Mouse (Mus musculus): ENCODE measurements around the gene Rps18. TPM values are rescaled to one million over a fixed set of nuclear protein-coding genes. Genes with fewer than 3 reads are reported as not detected.
"Not testable (repeated sequence)": the region's sequence is repeated elsewhere in the genome, so short reads cannot be mapped to it uniquely, and the experiment has no call there.

The Rps18 gene
- polyA plus RNA-seq, 1 experiment from 2014 or later = 1,341 TPM

- no peak overlapping the region for H3K27ac ChIP-seq (ENCODE audit: low read depth, low read length)
- peak overlapping the region; percentile 4 for H3K4me2 ChIP-seq (ENCODE audit: low read depth)
- DNase-seq (ENCODE audit: low spot score) (no peak), ATAC-seq (ENCODE audit: insufficient read depth, low FRiP score, low TSS enrichment) (no peak)
- H3K9me3 ChIP-seq (ENCODE audit: control insufficient read depth, low read length) = no peaks in the 10 kb centered on the region
- peaks cover 43% of the 10 kb centered on the region for H3K4me1 ChIP-seq (ENCODE audit: control insufficient read depth, insufficient read depth, low read length)
- H3K27me3 ChIP-seq (ENCODE audit: control insufficient read depth, insufficient read depth, low read length) = no peaks in the 10 kb centered on the region
- peak overlapping the region; percentile 15 for H3K4me3 ChIP-seq (ENCODE audit: low read depth, low read length)
- peaks cover 8% of the 10 kb centered on the region; the same call in 1 of the 2 replicates for H3K36me3 ChIP-seq (ENCODE audit: control insufficient read depth, insufficient read depth, low read length)
- WGBS = 95% methylated on average over 3 of the region's 3 CpGs
- peak overlapping the region; percentile 11; the same call in 1 of the 2 replicates for H3K9ac ChIP-seq (ENCODE audit: low read length)
Measured at GRCm38 (mm10) chr17:33953310-33953709, 2.5 kb downstream of the Rps18 start.

GRCm38 (mm10) chr17:33952879-33953278 lies 2.9 kb downstream of the Rps18 start:
- H3K9me3 ChIP-seq (ENCODE audit: control insufficient read depth, low read length) = no peaks in the 10 kb centered on the region
- H3K4me3 ChIP-seq (ENCODE audit: low read depth, low read length) = peak overlapping the region; percentile 15
- H3K9ac ChIP-seq (ENCODE audit: low read length) = peak overlapping the region; percentile 11; the same call in 1 of the 2 replicates
- H3K36me3 ChIP-seq (ENCODE audit: control insufficient read depth, insufficient read depth, low read length) = peaks cover 8% of the 10 kb centered on the region; the same call in 1 of the 2 replicates
- peaks cover 43% of the 10 kb centered on the region for H3K4me1 ChIP-seq (ENCODE audit: control insufficient read depth, insufficient read depth, low read length)
- H3K27me3 ChIP-seq (ENCODE audit: control insufficient read depth, insufficient read depth, low read length) = no peaks in the 10 kb centered on the region
- 84% methylated on average over 4 of the region's 4 CpGs for WGBS
- no peak for ATAC-seq (ENCODE audit: insufficient read depth, low FRiP score, low TSS enrichment)
- DNase-seq (ENCODE audit: low spot score) = no peak
- H3K4me2 ChIP-seq (ENCODE audit: low read depth) = no peak overlapping the region
- no peak overlapping the region for H3K27ac ChIP-seq (ENCODE audit: low read depth, low read length)

GRCm38 (mm10) chr17:33952015-33952414 lies 3.8 kb downstream of the Rps18 start:
- H3K4me3 ChIP-seq (ENCODE audit: low read depth, low read length) = peak overlapping the region; percentile 39

GRCm38 (mm10) chr17:33951021-33951946 lies 4.5 kb downstream of the Rps18 start, which contains the start of gene B3galt4:
Gene B3galt4, minus strand, starts transcription at chr17:33951488.
- Histone ChIP-seq H3K4me3 (ENCODE audit: low read depth, low read length) (peak within 1 kb of the TSS; percentile 39), H3K4me2 (ENCODE audit: low read depth) (peak within 1 kb of the TSS; percentile 82), H3K4me1 (ENCODE audit: control insufficient read depth, insufficient read depth, low read length) (peaks cover 39% of the 10 kb centered on the region), H3K9ac (ENCODE audit: low read length) (peak within 1 kb of the TSS; percentile 69), H3K36me3 (ENCODE audit: control insufficient read depth, insufficient read depth, low read length) (peaks cover 10% of the 10 kb centered on the region; the same call in 1 of the 2 replicates), H3K27me3 (ENCODE audit: control insufficient read depth, insufficient read depth, low read length) (no peaks in the 10 kb centered on the region), H3K27ac (ENCODE audit: low read depth, low read length) (peak within 1 kb of the TSS; percentile 86), H3K9me3 (ENCODE audit: control insufficient read depth, low read length) (no peaks in the 10 kb centered on the region)
- DNase-seq (ENCODE audit: low spot score) (peak; percentile 86), ATAC-seq (ENCODE audit: insufficient read depth, low FRiP score, low TSS enrichment) (peak; percentile 51)
- WGBS = under 1% methylated on average over 45 of the region's 45 CpGs

More at GRCm38 (mm10) chr17:33952015-33952414, 3.8 kb downstream of the Rps18 start:
- not testable (repeated sequence) for H3K9ac ChIP-seq (ENCODE audit: low read length); H3K9me3 ChIP-seq (ENCODE audit: control insufficient read depth, low read length); H3K27me3 ChIP-seq (ENCODE audit: control insufficient read depth, insufficient read depth, low read length); DNase-seq (ENCODE audit: low spot score); ATAC-seq (ENCODE audit: insufficient read depth, low FRiP score, low TSS enrichment)
- H3K36me3 ChIP-seq (ENCODE audit: control insufficient read depth, insufficient read depth, low read length) = peaks cover 10% of the 10 kb centered on the region; the same call in 1 of the 2 replicates
- peak overlapping the region; percentile 86; the same call in 1 of the 2 replicates for H3K27ac ChIP-seq (ENCODE audit: low read depth, low read length)
- H3K4me1 ChIP-seq (ENCODE audit: control insufficient read depth, insufficient read depth, low read length) = peaks cover 43% of the 10 kb centered on the region
- H3K4me2 ChIP-seq (ENCODE audit: low read depth) = peak overlapping the region; percentile 82; the same call in 1 of the 2 replicates
- 81% methylated on average over 13 of the region's 13 CpGs for WGBS

GRCm38 (mm10) chr17:33950131-33950625 lies 5.6 kb downstream of the Rps18 start:
- WGBS = 72% methylated on average over 10 of the region's 10 CpGs
- H3K9ac ChIP-seq (ENCODE audit: low read length) = peak overlapping the region; percentile 69
- peak overlapping the region; percentile 39; the same call in 1 of the 2 replicates for H3K4me3 ChIP-seq (ENCODE audit: low read depth, low read length)
- H3K27me3 ChIP-seq (ENCODE audit: control insufficient read depth, insufficient read depth, low read length) = no peaks in the 10 kb centered on the region
- H3K9me3 ChIP-seq (ENCODE audit: control insufficient read depth, low read length) = no peaks in the 10 kb centered on the region
- 0 out of 2 replicates have a peak overlapping the region, but pooled peaks have one; percentile 17 for H3K27ac ChIP-seq (ENCODE audit: low read depth, low read length)
- H3K36me3 ChIP-seq (ENCODE audit: control insufficient read depth, insufficient read depth, low read length) = peaks cover 10% of the 10 kb centered on the region; the same call in 1 of the 2 replicates
- peaks cover 39% of the 10 kb centered on the region for H3K4me1 ChIP-seq (ENCODE audit: control insufficient read depth, insufficient read depth, low read length)
- ATAC-seq (ENCODE audit: insufficient read depth, low FRiP score, low TSS enrichment) = no peak
- peak overlapping the region; percentile 82 for H3K4me2 ChIP-seq (ENCODE audit: low read depth)
- DNase-seq (ENCODE audit: low spot score) = no peak

- no peaks in the 10 kb centered on the region for H3K9me3 ChIP-seq (ENCODE audit: control insufficient read depth, low read length)
- DNase-seq (ENCODE audit: low spot score) (no peak), ATAC-seq (ENCODE audit: insufficient read depth, low FRiP score, low TSS enrichment) (no peak)
- H3K4me3 ChIP-seq (ENCODE audit: low read depth, low read length) = no peak overlapping the region
- 92% methylated on average over 19 of the region's 19 CpGs for WGBS
- no peak overlapping the region for H3K27ac ChIP-seq (ENCODE audit: low read depth, low read length)
- H3K4me2 ChIP-seq (ENCODE audit: low read depth) = no peak overlapping the region
- H3K36me3 ChIP-seq (ENCODE audit: control insufficient read depth, insufficient read depth, low read length) = peaks cover 16% of the 10 kb centered on the region
- no peaks in the 10 kb centered on the region for H3K27me3 ChIP-seq (ENCODE audit: control insufficient read depth, insufficient read depth, low read length)
- H3K9ac ChIP-seq (ENCODE audit: low read length) = no peak overlapping the region
- H3K4me1 ChIP-seq (ENCODE audit: control insufficient read depth, insufficient read depth, low read length) = peaks cover 31% of the 10 kb centered on the region
Measured at GRCm38 (mm10) chr17:33948905-33949537, 6.8 kb downstream of the Rps18 start.

- 86% methylated on average over 22 of the region's 22 CpGs for WGBS
Measured at GRCm38 (mm10) chr17:33948090-33948904, 7.5 kb downstream of the Rps18 start.

More at GRCm38 (mm10) chr17:33948090-33948904, 7.5 kb downstream of the Rps18 start:
- peaks cover 17% of the 10 kb centered on the region for H3K36me3 ChIP-seq (ENCODE audit: control insufficient read depth, insufficient read depth, low read length)
- H3K4me3 ChIP-seq (ENCODE audit: low read depth, low read length) = no peak overlapping the region
- no peak overlapping the region for H3K27ac ChIP-seq (ENCODE audit: low read depth, low read length)
- no peak for DNase-seq (ENCODE audit: low spot score)
- H3K4me2 ChIP-seq (ENCODE audit: low read depth) = no peak overlapping the region
- H3K4me1 ChIP-seq (ENCODE audit: control insufficient read depth, insufficient read depth, low read length) = peaks cover 29% of the 10 kb centered on the region
- no peak for ATAC-seq (ENCODE audit: insufficient read depth, low FRiP score, low TSS enrichment)
- no peaks in the 10 kb centered on the region for H3K9me3 ChIP-seq (ENCODE audit: control insufficient read depth, low read length)
- H3K27me3 ChIP-seq (ENCODE audit: control insufficient read depth, insufficient read depth, low read length) = no peaks in the 10 kb centered on the region
- no peak overlapping the region for H3K9ac ChIP-seq (ENCODE audit: low read length)

Data from neural tube, embryonic 11.5 days (tissue).